Mouse (Mus musculus) kidney, embryonic 15.5 days (tissue): ENCODE measurements around the gene Nacc2. TPM values are rescaled to one million over a fixed set of nuclear protein-coding genes. Genes with fewer than 3 reads are reported as not detected.

Source experiments
- ATAC-seq: fragments of 200-750 bp; cut with Nextera tagmentation; replicated peaks from 2 replicates; pipeline ENCODE4 v1.8.0; 2017; ENCODE audit warnings: moderate TSS enrichment; ENCODE audit not compliant: low FRiP score
- H3K27ac ChIP-seq: fragments of 300-500 bp; sonication (generic); 2 replicates; pipeline ENCODE4 v1.5.1; 2015; ENCODE audit warnings: mild to moderate bottlenecking, inconsistent platforms
- H3K27me3 ChIP-seq: fragments of 300-500 bp; sonication (generic); 2 replicates; pipeline ENCODE4 v1.6.1; 2015; ENCODE audit warnings: inconsistent platforms
- H3K36me3 ChIP-seq: fragments of 300-500 bp; sonication (generic); 2 replicates; pipeline ENCODE4 v1.6.1; 2015; ENCODE audit warnings: inconsistent platforms
- H3K4me1 ChIP-seq: fragments of 300-500 bp; sonication (generic); 2 replicates; pipeline ENCODE4 v1.6.1; 2015; ENCODE audit warnings: inconsistent platforms
- H3K4me2 ChIP-seq: fragments of 300-500 bp; sonication (generic); 2 replicates; pipeline ENCODE4 v1.6.1; 2015; ENCODE audit warnings: moderate library complexity, mild to moderate bottlenecking, inconsistent platforms
- H3K4me3 ChIP-seq: fragments of 300-500 bp; sonication (generic); replicated peaks from 2 replicates; pipeline ENCODE4 v1.5.1; 2015; ENCODE audit warnings: mild to moderate bottlenecking, inconsistent platforms
- H3K9ac ChIP-seq: fragments of 300-500 bp; sonication (generic); 2 replicates; pipeline ENCODE4 v1.6.1; 2015; ENCODE audit warnings: mild to moderate bottlenecking, inconsistent platforms
- H3K9me3 ChIP-seq: fragments of 300-500 bp; sonication (generic); replicated peaks from 2 replicates; pipeline ENCODE4 v1.6.1; 2016; ENCODE audit warnings: inconsistent platforms
- WGBS: fragments of 180-500 bp; shearing (Covaris S2); methylation state at CpG from one replicate; pipeline ENCODE4 v1.1.7; 2015; ENCODE audit warnings: mixed read lengths; 5-methylcytosine and 5-hydroxymethylcytosine counted together
- polyA plus RNA-seq: library from polyadenylated mRNA; unstranded; fragments of >200 nt; fragmentation: Nextera tagmentation; extraction: Ambion mirVana; gene quantifications from 2 replicates; pipeline ENCODE4 v1.2.1, GENCODE M21; 2015

Gene Nacc2
- polyA plus RNA-seq, 1 experiment from 2014 or later: 10.5 TPM

GRCm38 (mm10) chr2:26089005-26089404 is 34.0 kb downstream of the Nacc2 start:
- no peak overlapping the region for H3K27ac ChIP-seq
- peaks cover 29% of the 10 kb centered on the region for H3K4me1 ChIP-seq
- H3K4me3 ChIP-seq: no peak overlapping the region
- no peaks in the 10 kb centered on the region for H3K36me3 ChIP-seq
- H3K27me3 ChIP-seq: peaks cover 27% of the 10 kb centered on the region
- ATAC-seq: no peak
- 92% methylated on average over 2 of the region's 2 CpGs for WGBS
- no peak overlapping the region for H3K4me2 ChIP-seq
- no peak overlapping the region for H3K9ac ChIP-seq
- no peaks in the 10 kb centered on the region for H3K9me3 ChIP-seq

- Histone ChIP-seq H3K27ac (no peak overlapping the region), H3K27me3 (peaks cover 24% of the 10 kb centered on the region), H3K9me3 (no peaks in the 10 kb centered on the region), H3K4me2 (no peak overlapping the region), H3K4me3 (no peak overlapping the region), H3K36me3 (no peaks in the 10 kb centered on the region), H3K9ac (no peak overlapping the region), H3K4me1 (peaks cover 19% of the 10 kb centered on the region)
- ATAC-seq: peak; percentile 35; the same call in 1 of the 2 replicates
- WGBS: 72% methylated on average over 4 of the region's 4 CpGs
Measured at GRCm38 (mm10) chr2:26086926-26087600, 36.0 kb downstream of the Nacc2 start.

GRCm38 (mm10) chr2:26086505-26086904 is 36.5 kb downstream of the Nacc2 start:
- Histone ChIP-seq H3K4me2 (no peak overlapping the region), H3K4me3 (no peak overlapping the region), H3K27me3 (peaks cover 22% of the 10 kb centered on the region), H3K9ac (no peak overlapping the region), H3K9me3 (no peaks in the 10 kb centered on the region), H3K27ac (no peak overlapping the region), H3K4me1 (peaks cover 14% of the 10 kb centered on the region), H3K36me3 (no peaks in the 10 kb centered on the region)
- 80% methylated on average over 4 of the region's 4 CpGs for WGBS
- ATAC-seq: no peak

- Histone ChIP-seq H3K9ac (no peak overlapping the region), H3K9me3 (no peaks in the 10 kb centered on the region), H3K27me3 (no peaks in the 10 kb centered on the region), H3K36me3 (no peaks in the 10 kb centered on the region), H3K4me3 (no peak overlapping the region), H3K27ac (no peak overlapping the region), H3K4me2 (no peak overlapping the region), H3K4me1 (peaks cover 4% of the 10 kb centered on the region; the same call in 1 of the 2 replicates)
- WGBS: 62% methylated on average over 4 of the region's 4 CpGs
- ATAC-seq: no peak
Measured at GRCm38 (mm10) chr2:26082883-26083282, 40.1 kb downstream of the Nacc2 start.

- Histone ChIP-seq H3K9ac (no peak overlapping the region), H3K27me3 (no peaks in the 10 kb centered on the region), H3K36me3 (no peaks in the 10 kb centered on the region), H3K4me3 (no peak overlapping the region), H3K27ac (no peak overlapping the region), H3K9me3 (no peaks in the 10 kb centered on the region), H3K4me2 (no peak overlapping the region), H3K4me1 (no peaks in the 10 kb centered on the region)
- 75% methylated on average over 3 of the region's 3 CpGs for WGBS
- no peak for ATAC-seq
Measured at GRCm38 (mm10) chr2:26080830-26081229, 42.2 kb downstream of the Nacc2 start.

- Histone ChIP-seq H3K27ac (no peak overlapping the region), H3K9me3 (no peaks in the 10 kb centered on the region), H3K27me3 (no peaks in the 10 kb centered on the region), H3K4me3 (no peak overlapping the region), H3K36me3 (no peaks in the 10 kb centered on the region), H3K4me1 (no peaks in the 10 kb centered on the region), H3K4me2 (no peak overlapping the region), H3K9ac (no peak overlapping the region)
- ATAC-seq: no peak
- 65% methylated on average over 4 of the region's 4 CpGs for WGBS
Measured at GRCm38 (mm10) chr2:26079409-26079808, 43.6 kb downstream of the Nacc2 start.

GRCm38 (mm10) chr2:26077068-26077467 is 46.0 kb downstream of the Nacc2 start:
- no peaks in the 10 kb centered on the region for H3K4me1 ChIP-seq
- no peak for ATAC-seq
- H3K9me3 ChIP-seq: no peaks in the 10 kb centered on the region
- H3K27ac ChIP-seq: no peak overlapping the region
- H3K4me2 ChIP-seq: no peak overlapping the region
- WGBS: 83% methylated on average over 4 of the region's 4 CpGs
- H3K27me3 ChIP-seq: no peaks in the 10 kb centered on the region
- H3K36me3 ChIP-seq: no peaks in the 10 kb centered on the region
- H3K4me3 ChIP-seq: no peak overlapping the region
- H3K9ac ChIP-seq: no peak overlapping the region

GRCm38 (mm10) chr2:26076121-26076520 is 46.9 kb downstream of the Nacc2 start:
- no peaks in the 10 kb centered on the region for H3K27me3 ChIP-seq
- no peak for ATAC-seq
- H3K4me1 ChIP-seq: no peaks in the 10 kb centered on the region
- H3K4me2 ChIP-seq: no peak overlapping the region
- H3K9ac ChIP-seq: no peak overlapping the region
- H3K9me3 ChIP-seq: no peaks in the 10 kb centered on the region
- H3K27ac ChIP-seq: no peak overlapping the region
- H3K36me3 ChIP-seq: no peaks in the 10 kb centered on the region
- H3K4me3 ChIP-seq: no peak overlapping the region
- WGBS: 86% methylated on average over 2 of the region's 2 CpGs

- Histone ChIP-seq H3K9ac (no peak overlapping the region), H3K27me3 (no peaks in the 10 kb centered on the region), H3K4me3 (no peak overlapping the region), H3K27ac (no peak overlapping the region), H3K9me3 (no peaks in the 10 kb centered on the region), H3K4me1 (no peaks in the 10 kb centered on the region), H3K36me3 (no peaks in the 10 kb centered on the region), H3K4me2 (no peak overlapping the region)
- WGBS: 86% methylated on average over 5 of the region's 5 CpGs
- ATAC-seq: no peak
Measured at GRCm38 (mm10) chr2:26074551-26074950, 48.5 kb downstream of the Nacc2 start.

GRCm38 (mm10) chr2:26068592-26068991 is 54.4 kb downstream of the Nacc2 start:
- WGBS: 88% methylated on average over 1 of the region's 1 CpGs
- ATAC-seq: no peak
- no peaks in the 10 kb centered on the region for H3K27me3 ChIP-seq
- no peak overlapping the region for H3K4me3 ChIP-seq
- no peak overlapping the region for H3K9ac ChIP-seq
- H3K36me3 ChIP-seq: no peaks in the 10 kb centered on the region
- H3K27ac ChIP-seq: no peak overlapping the region
- H3K9me3 ChIP-seq: no peaks in the 10 kb centered on the region
- H3K4me1 ChIP-seq: 0 out of 2 replicates have a peak, but pooled peaks cover 10% of the 10 kb centered on the region
- H3K4me2 ChIP-seq: no peak overlapping the region

GRCm38 (mm10) chr2:26068175-26068574 is 54.8 kb downstream of the Nacc2 start:
- 0 out of 2 replicates have a peak, but pooled peaks cover 10% of the 10 kb centered on the region for H3K4me1 ChIP-seq
- no peaks in the 10 kb centered on the region for H3K36me3 ChIP-seq
- no peaks in the 10 kb centered on the region for H3K9me3 ChIP-seq
- no peak overlapping the region for H3K9ac ChIP-seq
- no peaks in the 10 kb centered on the region for H3K27me3 ChIP-seq
- H3K27ac ChIP-seq: 0 out of 2 replicates have a peak overlapping the region, but pooled peaks have one; percentile 9
- no peak overlapping the region for H3K4me2 ChIP-seq
- WGBS: 71% methylated on average over 7 of the region's 7 CpGs
- H3K4me3 ChIP-seq: no peak overlapping the region
- no peak for ATAC-seq

GRCm38 (mm10) chr2:26066527-26066926 is 56.5 kb downstream of the Nacc2 start:
- Histone ChIP-seq H3K27me3 (no peaks in the 10 kb centered on the region), H3K36me3 (no peaks in the 10 kb centered on the region), H3K4me2 (no peak overlapping the region), H3K4me1 (0 out of 2 replicates have a peak, but pooled peaks cover 10% of the 10 kb centered on the region), H3K4me3 (no peak overlapping the region), H3K9ac (no peak overlapping the region), H3K27ac (no peak overlapping the region), H3K9me3 (no peaks in the 10 kb centered on the region)
- WGBS: 55% methylated on average over 14 of the region's 14 CpGs
- ATAC-seq: no peak
